Mouse (Mus musculus) neural tube, embryonic 15.5 days (tissue): ENCODE results near the gene Cacna1c. TPM values are rescaled to one million over a fixed set of nuclear protein-coding genes. Genes with fewer than 3 reads are reported as not detected.

ENCODE experiments used
- ATAC-seq: fragments of 200-750 bp; cut with Nextera tagmentation; 2 replicates; pipeline ENCODE4 v1.8.0; 2017; ENCODE audit warnings: mild to moderate bottlenecking, moderate TSS enrichment, moderate library complexity; ENCODE audit not compliant: low FRiP score
- H3K27ac ChIP-seq: fragments of 300-500 bp; sonication (generic); replicated peaks from 2 replicates; pipeline ENCODE4 v1.5.1; 2015; ENCODE audit warnings: mild to moderate bottlenecking, inconsistent platforms
- H3K27me3 ChIP-seq: fragments of 300-500 bp; sonication (generic); replicated peaks from 2 replicates; pipeline ENCODE4 v1.6.1; 2015; ENCODE audit warnings: inconsistent platforms
- H3K36me3 ChIP-seq: fragments of 300-500 bp; sonication (generic); 2 replicates; pipeline ENCODE4 v1.6.1; 2015; ENCODE audit warnings: inconsistent platforms
- H3K4me1 ChIP-seq: fragments of 300-500 bp; sonication (generic); 2 replicates; pipeline ENCODE4 v1.6.1; 2015; ENCODE audit warnings: inconsistent platforms
- H3K4me2 ChIP-seq: fragments of 300-500 bp; sonication (generic); 2 replicates; pipeline ENCODE4 v1.6.1; 2015; ENCODE audit warnings: inconsistent platforms, mild to moderate bottlenecking, moderate library complexity
- H3K4me3 ChIP-seq: fragments of 300-500 bp; sonication (generic); replicated peaks from 2 replicates; pipeline ENCODE4 v1.5.1; 2015; ENCODE audit warnings: mild to moderate bottlenecking, inconsistent platforms
- H3K9ac ChIP-seq: fragments of 300-500 bp; sonication (generic); replicated peaks from 2 replicates; pipeline ENCODE4 v1.6.1; 2015; ENCODE audit warnings: mild to moderate bottlenecking, inconsistent platforms
- H3K9me3 ChIP-seq: fragments of 300-500 bp; sonication (generic); replicated peaks from 2 replicates; pipeline ENCODE4 v1.6.1; 2016; ENCODE audit warnings: inconsistent platforms
- WGBS: fragments of 180-500 bp; shearing (Covaris S2); methylation state at CpG from one replicate; pipeline ENCODE4 v1.1.7; 2015; ENCODE audit warnings: mixed read lengths; 5-methylcytosine and 5-hydroxymethylcytosine counted together
- polyA plus RNA-seq: library from polyadenylated mRNA; unstranded; fragments of >200 nt; fragmentation: Nextera tagmentation; extraction: Ambion mirVana; gene quantifications from 2 replicates; pipeline ENCODE4 v1.2.1, GENCODE M21; 2015

Gene Cacna1c
- polyA plus RNA-seq, 1 experiment from 2014 or later, result 7.4 TPM

DNA sequence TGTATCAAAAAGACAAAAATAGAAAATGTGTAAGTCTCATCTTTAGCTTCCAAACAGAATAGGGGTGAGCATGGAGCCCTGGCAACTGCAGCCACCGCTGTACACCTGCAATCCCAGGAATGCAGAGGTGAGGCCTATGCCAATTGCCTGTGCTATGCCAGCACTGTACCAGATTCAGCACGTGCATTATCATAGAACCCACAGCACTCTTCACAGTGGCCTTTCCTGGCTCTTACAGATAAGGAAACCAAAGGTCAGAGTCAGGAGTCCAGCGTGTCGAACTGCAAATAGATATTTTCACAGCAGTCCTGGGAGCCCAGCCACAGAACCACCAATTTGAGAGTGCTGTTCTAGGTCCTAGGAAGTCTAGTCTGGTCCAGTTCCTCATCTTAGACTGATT is 227.4 kb downstream of the Cacna1c start:
- 84% methylated on average over 4 of the region's 4 CpGs for WGBS
- no peak overlapping the region for H3K9ac ChIP-seq
- H3K4me3 ChIP-seq, result no peak overlapping the region
- no peak for ATAC-seq
- no peaks in the 10 kb centered on the region for H3K27me3 ChIP-seq
- H3K4me1 ChIP-seq, result peaks cover 16% of the 10 kb centered on the region
- H3K9me3 ChIP-seq, result no peaks in the 10 kb centered on the region
- no peaks in the 10 kb centered on the region for H3K36me3 ChIP-seq
- no peak overlapping the region for H3K4me2 ChIP-seq
- H3K27ac ChIP-seq, result no peak overlapping the region

DNA sequence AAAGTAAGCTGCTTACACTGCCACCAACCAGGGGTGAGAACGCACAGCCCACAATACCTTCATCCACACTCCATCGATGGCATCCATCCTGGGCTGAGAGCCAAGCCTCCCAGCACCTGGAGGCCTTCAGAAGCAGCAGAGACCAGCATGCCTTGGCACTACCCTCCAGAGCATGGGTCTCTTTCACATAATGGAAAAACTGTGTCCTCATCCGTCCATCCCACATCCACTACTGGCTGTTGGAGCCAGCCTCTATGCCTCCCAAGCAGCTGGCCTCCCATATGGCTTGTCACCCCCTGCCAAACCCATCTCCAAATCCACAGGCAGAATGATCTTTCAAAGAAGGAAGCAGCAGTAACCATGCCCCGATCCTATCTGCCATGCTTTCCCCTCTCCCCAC is 229.3 kb downstream of the Cacna1c start:
- Histone ChIP-seq H3K4me3 (no peak overlapping the region), H3K4me1 (peaks cover 23% of the 10 kb centered on the region), H3K9me3 (no peaks in the 10 kb centered on the region), H3K4me2 (no peak overlapping the region), H3K27me3 (no peaks in the 10 kb centered on the region), H3K36me3 (no peaks in the 10 kb centered on the region), H3K9ac (no peak overlapping the region), H3K27ac (no peak overlapping the region)
- 75% methylated on average over 4 of the region's 4 CpGs for WGBS
- ATAC-seq, result no peak

- Histone ChIP-seq H3K27me3 (no peaks in the 10 kb centered on the region), H3K27ac (no peak overlapping the region; the same call in 1 of the 2 replicates), H3K9ac (no peak overlapping the region), H3K4me1 (peaks cover 21% of the 10 kb centered on the region), H3K9me3 (no peaks in the 10 kb centered on the region), H3K4me3 (no peak overlapping the region), H3K36me3 (no peaks in the 10 kb centered on the region), H3K4me2 (no peak overlapping the region)
- ATAC-seq, result peak; percentile 28; the same call in 1 of the 2 replicates
- 44% methylated on average over 2 of the region's 2 CpGs for WGBS
Measured at GRCm38 (mm10) chr6:118965577-118965976, 230.6 kb downstream of the Cacna1c start.

DNA sequence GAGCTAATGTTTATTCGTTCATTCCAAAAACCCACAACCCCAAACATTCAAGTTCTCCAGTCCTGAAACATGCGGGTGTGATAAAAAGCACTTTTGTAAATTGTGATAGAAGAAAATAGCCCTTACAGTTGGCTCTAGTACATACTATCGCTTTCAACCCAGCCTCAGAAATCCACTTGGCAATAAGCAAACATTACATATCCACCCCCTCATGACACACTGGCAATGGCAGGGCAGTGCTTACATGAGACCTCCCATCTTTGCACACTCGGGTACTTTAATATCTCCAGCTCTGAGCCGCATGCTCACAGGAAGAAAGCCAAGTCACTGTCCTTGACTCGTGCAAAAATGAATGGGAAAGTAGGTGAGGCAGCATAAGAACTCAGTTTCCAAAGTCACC is 232.4 kb downstream of the Cacna1c start:
- Histone ChIP-seq H3K27ac (no peak overlapping the region), H3K27me3 (no peaks in the 10 kb centered on the region), H3K36me3 (no peaks in the 10 kb centered on the region), H3K4me1 (peaks cover 21% of the 10 kb centered on the region), H3K9me3 (no peaks in the 10 kb centered on the region), H3K4me2 (no peak overlapping the region), H3K9ac (no peak overlapping the region), H3K4me3 (no peak overlapping the region)
- ATAC-seq, result no peak
- WGBS, result 84% methylated on average over 6 of the region's 6 CpGs

DNA sequence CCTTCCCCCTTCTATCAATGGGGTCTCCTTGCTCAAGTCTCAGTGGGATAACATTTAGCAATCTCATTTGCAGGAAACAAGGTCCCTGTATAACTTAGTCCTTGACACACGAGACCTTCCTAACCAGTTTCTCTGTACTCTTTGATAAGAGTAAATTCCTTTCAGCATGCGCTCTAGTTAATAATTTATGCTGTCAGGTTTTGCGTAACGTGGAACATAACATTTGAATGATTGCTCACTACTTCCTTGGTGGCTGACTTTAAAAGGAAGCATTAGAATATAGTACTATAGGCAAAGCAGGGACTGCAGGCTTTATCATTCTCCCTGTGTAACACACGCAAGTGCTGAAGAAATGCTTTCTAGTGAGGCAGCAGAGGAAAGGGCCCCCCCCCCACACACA is 232.9 kb downstream of the Cacna1c start:
- Histone ChIP-seq H3K9ac (no peak overlapping the region), H3K27me3 (no peaks in the 10 kb centered on the region), H3K4me3 (no peak overlapping the region), H3K27ac (no peak overlapping the region), H3K4me2 (no peak overlapping the region), H3K36me3 (no peaks in the 10 kb centered on the region), H3K9me3 (no peaks in the 10 kb centered on the region), H3K4me1 (peaks cover 21% of the 10 kb centered on the region)
- ATAC-seq, result no peak
- WGBS, result 65% methylated on average over 5 of the region's 5 CpGs

GRCm38 (mm10) chr6:118958529-118958928 is 237.7 kb downstream of the Cacna1c start:
- no peak for ATAC-seq
- WGBS, result 93% methylated on average over 9 of the region's 9 CpGs
- H3K4me3 ChIP-seq, result no peak overlapping the region

GRCm38 (mm10) chr6:118956234-118956633 is 240.0 kb downstream of the Cacna1c start:
- Histone ChIP-seq H3K27me3 (no peaks in the 10 kb centered on the region), H3K4me1 (peaks cover 7% of the 10 kb centered on the region), H3K4me3 (no peak overlapping the region), H3K27ac (no peak overlapping the region), H3K4me2 (no peak overlapping the region), H3K9me3 (no peaks in the 10 kb centered on the region), H3K9ac (no peak overlapping the region), H3K36me3 (no peaks in the 10 kb centered on the region)
- WGBS, result 80% methylated on average over 4 of the region's 4 CpGs
- no peak for ATAC-seq

More at GRCm38 (mm10) chr6:118958529-118958928, 237.7 kb downstream of the Cacna1c start:
- H3K36me3 ChIP-seq, result no peaks in the 10 kb centered on the region
- H3K4me1 ChIP-seq, result peaks cover 8% of the 10 kb centered on the region; the same call in 1 of the 2 replicates
- no peak overlapping the region for H3K4me2 ChIP-seq
- no peaks in the 10 kb centered on the region for H3K27me3 ChIP-seq
- no peak overlapping the region for H3K9ac ChIP-seq
- no peak overlapping the region for H3K27ac ChIP-seq
- H3K9me3 ChIP-seq, result no peaks in the 10 kb centered on the region

GRCm38 (mm10) chr6:118955777-118956176 is 240.4 kb downstream of the Cacna1c start:
- Histone ChIP-seq H3K4me1 (peaks cover 7% of the 10 kb centered on the region), H3K9me3 (no peaks in the 10 kb centered on the region), H3K4me2 (no peak overlapping the region), H3K4me3 (no peak overlapping the region), H3K27ac (no peak overlapping the region), H3K27me3 (no peaks in the 10 kb centered on the region), H3K36me3 (no peaks in the 10 kb centered on the region), H3K9ac (no peak overlapping the region)
- ATAC-seq, result no peak

GRCm38 (mm10) chr6:118954988-118955554 is 241.1 kb downstream of the Cacna1c start:
- no peaks in the 10 kb centered on the region for H3K9me3 ChIP-seq
- WGBS, result 92% methylated on average over 7 of the region's 7 CpGs
- no peaks in the 10 kb centered on the region for H3K27me3 ChIP-seq
- H3K36me3 ChIP-seq, result no peaks in the 10 kb centered on the region
- no peak overlapping the region for H3K27ac ChIP-seq
- peaks cover 13% of the 10 kb centered on the region for H3K4me1 ChIP-seq
- H3K4me2 ChIP-seq, result no peak overlapping the region
- ATAC-seq, result no peak
- no peak overlapping the region for H3K4me3 ChIP-seq
- H3K9ac ChIP-seq, result no peak overlapping the region

- Histone ChIP-seq H3K9ac (no peak overlapping the region), H3K36me3 (no peaks in the 10 kb centered on the region), H3K9me3 (no peaks in the 10 kb centered on the region), H3K4me2 (no peak overlapping the region), H3K4me3 (no peak overlapping the region), H3K27ac (no peak overlapping the region; the same call in 1 of the 2 replicates), H3K4me1 (peaks cover 17% of the 10 kb centered on the region), H3K27me3 (no peaks in the 10 kb centered on the region)
- WGBS, result 74% methylated on average over 9 of the region's 9 CpGs
- ATAC-seq, result no peak
Measured at GRCm38 (mm10) chr6:118952377-118952776, 243.8 kb downstream of the Cacna1c start.

GRCm38 (mm10) chr6:118950190-118950589 is 246.0 kb downstream of the Cacna1c start:
- no peak overlapping the region for H3K4me3 ChIP-seq
- H3K27me3 ChIP-seq, result no peaks in the 10 kb centered on the region
- H3K4me1 ChIP-seq, result peaks cover 17% of the 10 kb centered on the region
- 75% methylated on average over 13 of the region's 13 CpGs for WGBS
- no peak for ATAC-seq
- H3K27ac ChIP-seq, result no peak overlapping the region
- H3K4me2 ChIP-seq, result no peak overlapping the region
- no peaks in the 10 kb centered on the region for H3K9me3 ChIP-seq
- H3K36me3 ChIP-seq, result no peaks in the 10 kb centered on the region
- H3K9ac ChIP-seq, result no peak overlapping the region

DNA sequence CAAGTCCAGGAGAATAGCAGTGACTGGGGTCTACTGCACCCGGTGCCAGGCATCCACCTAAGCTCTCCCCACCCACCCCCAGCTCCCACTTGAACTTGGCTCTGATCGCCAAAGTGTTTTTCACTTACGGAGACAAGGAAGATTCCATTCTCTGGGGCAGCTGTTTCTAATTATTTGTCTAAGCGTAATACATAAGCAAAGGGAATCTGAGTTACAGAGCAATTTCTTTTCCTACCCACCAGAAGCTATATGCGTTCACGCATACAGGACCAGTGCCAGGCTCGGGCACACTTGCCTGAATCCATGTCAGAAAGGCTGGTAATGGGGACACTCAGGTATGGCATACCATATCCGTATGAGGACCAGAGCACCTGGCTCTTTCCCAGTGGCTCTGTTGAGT is 248.9 kb downstream of the Cacna1c start:
- Histone ChIP-seq H3K4me3 (no peak overlapping the region), H3K9me3 (no peaks in the 10 kb centered on the region), H3K27ac (no peak overlapping the region), H3K4me1 (peaks cover 10% of the 10 kb centered on the region; the same call in 1 of the 2 replicates), H3K9ac (no peak overlapping the region), H3K4me2 (no peak overlapping the region), H3K36me3 (no peaks in the 10 kb centered on the region), H3K27me3 (no peaks in the 10 kb centered on the region)
- 82% methylated on average over 8 of the region's 8 CpGs for WGBS
- no peak for ATAC-seq
